Mouse (Mus musculus): ENCODE results near the gene Tmed9.
"Not testable (repeated sequence)": the region's sequence is repeated elsewhere in the genome, so short reads cannot be mapped to it uniquely, and the experiment has no call there.

The Tmed9 gene

GRCm38 (mm10) chr13:55567001-55567400 is 6.5 kb upstream of the Tmed9 start:
- no peak for DNase-seq (ENCODE audit: extremely low read depth, insufficient read length, low spot score)

- no peak for DNase-seq (ENCODE audit: extremely low read depth, insufficient read length, low spot score)
Observed at GRCm38 (mm10) chr13:55567949-55568348, 5.6 kb upstream of the Tmed9 start.

- DNase-seq (ENCODE audit: extremely low read depth, insufficient read length, low spot score) = not testable (repeated sequence)
Observed at GRCm38 (mm10) chr13:55568524-55568923, 5.0 kb upstream of the Tmed9 start.

GRCm38 (mm10) chr13:55569726-55570285 is 3.7 kb upstream of the Tmed9 start:
- peak; percentile 42 for DNase-seq (ENCODE audit: extremely low read depth, insufficient read length, low spot score)

- DNase-seq (ENCODE audit: extremely low read depth, insufficient read length, low spot score) = peak; percentile 47
Observed at GRCm38 (mm10) chr13:55570286-55570973, 3.1 kb upstream of the Tmed9 start.

- peak; percentile 88 for DNase-seq (ENCODE audit: extremely low read depth, insufficient read length, low spot score)
Observed at GRCm38 (mm10) chr13:55571027-55571751, 2.3 kb upstream of the Tmed9 start, which contains the start of gene Fam193b. Gene Fam193b (minus strand): TSS chr13:55571120.

GRCm38 (mm10) chr13:55571977-55572376 is 1.6 kb upstream of the Tmed9 start:
- DNase-seq (ENCODE audit: extremely low read depth, insufficient read length, low spot score) = no peak

GRCm38 (mm10) chr13:55574321-55574720 is 789 bp downstream of the Tmed9 start:
- no peak for DNase-seq (ENCODE audit: extremely low read depth, insufficient read length, low spot score)

GRCm38 (mm10) chr13:55575932-55576331 is 2.4 kb downstream of the Tmed9 start:
- no peak for DNase-seq (ENCODE audit: extremely low read depth, insufficient read length, low spot score)

- DNase-seq (ENCODE audit: extremely low read depth, insufficient read length, low spot score) = not testable (repeated sequence)
Observed at GRCm38 (mm10) chr13:55576872-55577271, 3.3 kb downstream of the Tmed9 start.

- no peak for DNase-seq (ENCODE audit: extremely low read depth, insufficient read length, low spot score)
Observed at GRCm38 (mm10) chr13:55578086-55578485, 4.6 kb downstream of the Tmed9 start.

- DNase-seq (ENCODE audit: extremely low read depth, insufficient read length, low spot score) = no peak
Observed at GRCm38 (mm10) chr13:55591961-55592490, 18.5 kb downstream of the Tmed9 start.

- peak; percentile 96 for DNase-seq (ENCODE audit: extremely low read depth, insufficient read length, low spot score)
Observed at GRCm38 (mm10) chr13:55592512-55593253, 19.2 kb downstream of the Tmed9 start.

- DNase-seq (ENCODE audit: extremely low read depth, insufficient read length, low spot score) = no peak
Observed at GRCm38 (mm10) chr13:55593254-55593747, 19.8 kb downstream of the Tmed9 start.

GRCm38 (mm10) chr13:55595375-55595774 is 21.8 kb downstream of the Tmed9 start:
- no peak for DNase-seq (ENCODE audit: extremely low read depth, insufficient read length, low spot score)

- DNase-seq (ENCODE audit: extremely low read depth, insufficient read length, low spot score) = no peak
Observed at GRCm38 (mm10) chr13:55596802-55597201, 23.3 kb downstream of the Tmed9 start.

GRCm38 (mm10) chr13:55599566-55600540 is 26.3 kb downstream of the Tmed9 start, which contains the start of gene B4galt7:
Gene B4galt7 (plus strand): TSS chr13:55599896.
- peak; percentile 80 for DNase-seq (ENCODE audit: extremely low read depth, insufficient read length, low spot score)

GRCm38 (mm10) chr13:55600657-55601056 is 27.1 kb downstream of the Tmed9 start:
- DNase-seq (ENCODE audit: extremely low read depth, insufficient read length, low spot score) = no peak

GRCm38 (mm10) chr13:55601611-55602010 is 28.1 kb downstream of the Tmed9 start:
- DNase-seq (ENCODE audit: extremely low read depth, insufficient read length, low spot score) = no peak
